Mouse (Mus musculus) cerebellum, adult 2 months (tissue): Measurements from ENCODE around the gene Rassf8.

Experiments
- CTCF ChIP-seq: fragments of 200-500 bp; IDR thresholded peaks from 2 replicates; pipeline ENCODE4 v1.5.1; 2011; ENCODE audit warnings: low read depth, mild to moderate bottlenecking, control low read depth, low read length, moderate library complexity, borderline replicate concordance; ENCODE audit not compliant: insufficient read depth
- POLR2A ChIP-seq: fragments of 200-500 bp; IDR thresholded peaks from 2 replicates; pipeline ENCODE4 v1.6.1; 2011; ENCODE audit warnings: low read length, control low read depth, borderline replicate concordance; ENCODE audit not compliant: insufficient read depth

DNA sequence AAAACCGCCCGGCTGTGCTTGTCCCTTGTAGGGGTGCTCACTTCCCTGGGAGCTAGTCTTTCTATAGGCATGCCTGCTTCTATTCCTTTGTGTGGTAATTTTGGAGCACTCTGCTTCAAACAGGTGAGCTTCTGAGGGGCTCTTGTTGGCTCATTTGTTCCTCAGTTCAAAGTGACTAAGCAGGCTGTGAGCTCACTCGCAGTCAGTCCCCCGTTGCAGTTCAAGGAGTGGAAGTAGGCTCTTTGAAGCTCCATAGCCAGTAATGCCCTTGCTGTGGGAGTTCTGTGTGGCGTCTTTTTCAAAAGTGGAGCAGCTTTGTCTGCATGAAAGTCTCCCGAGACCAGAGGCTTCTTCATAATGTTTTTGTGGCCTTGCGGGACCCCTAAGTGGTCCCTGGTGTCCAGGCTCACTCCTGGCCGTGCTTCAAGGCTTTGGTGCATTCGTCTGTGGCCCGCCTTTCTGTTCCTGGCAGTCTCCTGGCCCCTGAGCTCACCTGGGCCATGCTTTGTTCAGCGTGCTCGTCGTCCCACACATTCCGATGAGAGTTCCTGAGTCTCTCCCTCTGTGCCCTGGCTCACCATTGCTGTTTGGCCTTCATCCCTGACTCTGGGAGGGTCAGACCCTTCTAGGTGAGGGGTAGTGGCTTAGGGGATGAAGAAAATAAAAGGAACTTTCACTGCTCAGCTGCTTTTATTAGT, 9.5 kb downstream of the Rassf8 start:
- TF ChIP-seq CTCF (no peak), POLR2A (no peak)
